Mouse (Mus musculus): ENCODE measurements around the gene Egln2. TPM values are rescaled to one million over a fixed set of nuclear protein-coding genes. Genes with fewer than 3 reads are reported as not detected.

Egln2 gene
- total RNA-seq, 1 experiment = 53.4 TPM

DNA sequence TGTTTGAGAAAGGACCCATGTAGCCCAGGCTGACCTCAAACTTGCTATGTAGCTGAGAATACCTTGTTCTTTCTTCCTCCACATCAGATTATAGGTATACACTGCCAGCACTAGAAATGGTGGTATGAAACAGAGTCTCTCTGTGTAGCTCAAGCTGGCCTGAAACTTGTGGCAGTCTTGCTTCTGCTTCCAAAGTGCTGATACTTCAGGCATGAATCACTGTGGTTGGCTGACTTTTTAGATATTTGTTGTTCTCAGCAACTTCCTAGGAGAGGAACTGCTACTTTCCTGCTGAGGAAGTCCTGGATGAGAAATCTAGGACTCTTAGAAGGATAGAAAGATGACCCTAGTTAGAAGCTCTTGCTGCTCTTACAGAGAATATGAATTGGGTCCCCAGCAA is 31.8 kb upstream of the Egln2 start:
- Histone ChIP-seq H3K9ac (ENCODE audit: insufficient read depth, low read depth, low read length, poor library complexity, severe bottlenecking) (no peak overlapping the region), H3K4me1 (ENCODE audit: control insufficient read depth in 2 of 2, insufficient read depth in 2 of 2, low read length in 2 of 2, poor library complexity in 1 of 2) (peaks cover 5 to 15% of the 10 kb centered on the region in 2 experiments), H3K36me3 (ENCODE audit: control insufficient read depth, insufficient read depth, low read length, poor library complexity, severe bottlenecking) (peaks cover 34% of the 10 kb centered on the region), H3K4me3 (ENCODE audit: insufficient read depth in 1 of 2, low read depth in 1 of 2, low read length in 2 of 2, poor library complexity in 1 of 2, severe bottlenecking in 1 of 2) (no peak overlapping the region), H3K27ac (ENCODE audit: insufficient read depth, low read depth, low read length, poor library complexity, severe bottlenecking) (peak overlapping the region; percentile 36; the same call in 1 of the 2 replicates), H3K9me3 (ENCODE audit: control insufficient read depth, insufficient read depth, low read depth, low read length) (no peaks in the 10 kb centered on the region)
- in situ Hi-C loops (cut with MboI; ENCODE audit: low sequenced_read_pairs in 2 of 2, unreplicated experiment in 2 of 2) = no loop called here
- DNase-seq (ENCODE audit: low read depth, low spot score) = no peak
- TF ChIP-seq ZC3H11A (IDR thresholded peaks at IDR 0.05; ENCODE audit: borderline replicate concordance, low read depth, low read length) (no peak), HCFC1 (IDR thresholded peaks at IDR 0.05; ENCODE audit: borderline replicate concordance, insufficient read depth, low read length) (no peak), ZNF384 (IDR thresholded peaks at IDR 0.05; ENCODE audit: low read depth, low read length) (no peak), MAFK (IDR thresholded peaks at IDR 0.05; ENCODE audit: insufficient read depth, low read depth, low read length) (no peak), CHD2 (IDR thresholded peaks at IDR 0.05; ENCODE audit: low read depth, low read length) (no peak)

- Histone ChIP-seq H3K36me3 (ENCODE audit: control insufficient read depth, insufficient read depth, low read length, poor library complexity, severe bottlenecking) (peaks cover 35% of the 10 kb centered on the region), H3K9me3 (ENCODE audit: control insufficient read depth, insufficient read depth, low read depth, low read length) (no peaks in the 10 kb centered on the region), H3K4me1 (ENCODE audit: control insufficient read depth in 2 of 2, insufficient read depth in 2 of 2, low read length in 2 of 2, poor library complexity in 1 of 2) (peaks cover 3 to 14% of the 10 kb centered on the region in 2 experiments; a peak in 3 of 4 replicates), H3K9ac (ENCODE audit: insufficient read depth, low read depth, low read length, poor library complexity, severe bottlenecking) (peak overlapping the region; percentile 88), H3K27ac (ENCODE audit: insufficient read depth, low read depth, low read length, poor library complexity, severe bottlenecking) (peak overlapping the region; percentile 54), H3K4me3 (ENCODE audit: insufficient read depth in 1 of 2, low read depth in 1 of 2, low read length in 2 of 2, poor library complexity in 1 of 2, severe bottlenecking in 1 of 2) (peak overlapping the region; percentile 22 to 60)
- no peak for TF ChIP-seq ZNF384 (IDR thresholded peaks at IDR 0.05; ENCODE audit: low read depth, low read length)
- TF ChIP-seq CHD2 (IDR thresholded peaks at IDR 0.05; ENCODE audit: low read depth, low read length) = no peak
- no peak for TF ChIP-seq ZC3H11A (IDR thresholded peaks at IDR 0.05; ENCODE audit: borderline replicate concordance, low read depth, low read length)
- no peak for TF ChIP-seq MAFK (IDR thresholded peaks at IDR 0.05; ENCODE audit: insufficient read depth, low read depth, low read length)
- TF ChIP-seq HCFC1 (IDR thresholded peaks at IDR 0.05; ENCODE audit: borderline replicate concordance, insufficient read depth, low read length) = no peak
- DNase-seq (ENCODE audit: low read depth, low spot score) = no peak
- in situ Hi-C loops (cut with MboI; ENCODE audit: low sequenced_read_pairs in 2 of 2, unreplicated experiment in 2 of 2) = no loop called here
Observed at GRCm38 (mm10) chr7:27197634-27198033, 31.0 kb upstream of the Egln2 start.

DNA sequence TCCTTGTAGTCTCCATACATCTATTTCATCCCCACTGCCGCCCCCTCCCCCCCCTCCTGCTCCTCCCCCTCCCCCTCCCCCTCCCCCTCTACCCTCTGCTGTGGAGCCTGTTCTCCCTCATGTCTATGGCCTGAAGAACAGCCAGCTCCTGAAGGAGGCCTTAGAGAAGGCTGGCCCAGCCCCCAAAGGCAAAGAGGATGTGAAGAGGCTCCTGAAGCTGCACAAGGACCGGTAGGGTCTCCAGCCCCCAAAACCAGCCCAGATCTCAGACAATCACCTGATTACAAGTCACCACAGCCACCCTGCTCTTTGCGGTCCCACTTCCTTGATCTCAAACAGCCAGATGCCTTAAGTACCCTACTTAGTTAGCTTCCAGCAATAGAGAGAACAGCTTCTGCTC is 30.5 kb upstream of the Egln2 start:
- peak overlapping the region; percentile 83 for H3K27ac ChIP-seq (ENCODE audit: insufficient read depth, low read depth, low read length, poor library complexity, severe bottlenecking)
- H3K36me3 ChIP-seq (ENCODE audit: control insufficient read depth, insufficient read depth, low read length, poor library complexity, severe bottlenecking) = peaks cover 36% of the 10 kb centered on the region

DNA sequence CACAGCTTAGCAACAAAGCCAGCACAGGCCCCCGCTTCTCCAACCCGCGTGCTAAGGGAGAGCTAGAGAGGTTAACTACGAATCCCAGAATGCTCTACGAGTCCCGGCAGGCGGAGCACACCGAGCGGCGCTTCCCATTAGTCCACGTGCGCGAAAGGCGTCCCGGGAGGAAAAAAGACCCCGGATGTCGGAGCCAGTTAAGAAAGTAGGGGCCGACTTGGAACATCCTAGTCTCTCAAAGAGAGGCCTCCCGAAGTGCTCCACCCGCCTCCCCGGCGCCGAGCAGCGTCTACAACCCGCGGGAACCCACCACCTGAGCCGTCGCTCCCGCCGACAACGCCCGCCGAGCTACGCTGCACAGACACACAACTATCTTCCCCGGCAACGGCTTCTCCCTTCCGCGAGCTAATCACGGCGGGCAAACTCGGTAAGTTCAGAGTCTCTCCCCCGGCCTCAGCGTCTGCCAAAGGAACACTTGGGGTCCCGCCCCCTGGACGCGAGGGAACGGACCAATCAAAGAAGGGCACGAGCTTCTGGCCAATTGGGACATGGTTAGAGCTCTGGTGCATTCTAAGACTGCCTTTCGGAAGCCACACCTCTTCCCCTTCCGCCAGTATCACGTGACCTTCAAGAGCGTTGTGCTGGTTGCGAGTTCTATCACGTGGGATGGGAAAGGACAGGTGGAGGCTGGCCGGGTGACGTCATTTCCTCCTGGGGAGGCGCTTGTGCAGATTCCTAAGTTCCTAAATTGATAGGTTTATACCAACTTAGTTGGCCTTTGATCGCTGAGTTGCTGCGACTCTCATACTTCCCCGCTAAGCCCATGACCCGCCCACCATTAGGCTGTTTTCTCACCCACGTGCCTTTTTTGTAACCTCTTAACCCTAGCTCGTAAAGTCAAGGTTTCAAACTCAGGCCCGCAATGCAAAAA is 29.3 kb upstream of the Egln2 start, which contains the start of the genes BC024978 and Snrpa:
Gene BC024978, plus strand, starts transcription at position 101 of the 931 bp plus-strand sequence.
Gene Snrpa, minus strand, starts transcription at position 591 of the 931 bp plus-strand sequence.
- H3K36me3 ChIP-seq (ENCODE audit: control insufficient read depth, insufficient read depth, low read length, poor library complexity, severe bottlenecking) = peaks cover 40% of the 10 kb centered on the region
- in situ Hi-C loops (cut with MboI; ENCODE audit: low sequenced_read_pairs in 2 of 2, unreplicated experiment in 2 of 2) = no loop called here

More for the DNA sequence above, 30.5 kb upstream of the Egln2 start:
- TF ChIP-seq ZNF384 (IDR thresholded peaks at IDR 0.05; ENCODE audit: low read depth, low read length) (no peak), ZC3H11A (IDR thresholded peaks at IDR 0.05; ENCODE audit: borderline replicate concordance, low read depth, low read length) (no peak), MAFK (IDR thresholded peaks at IDR 0.05; ENCODE audit: insufficient read depth, low read depth, low read length) (no peak), HCFC1 (IDR thresholded peaks at IDR 0.05; ENCODE audit: borderline replicate concordance, insufficient read depth, low read length) (no peak), CHD2 (IDR thresholded peaks at IDR 0.05; ENCODE audit: low read depth, low read length) (no peak)
- in situ Hi-C loops (cut with MboI; ENCODE audit: low sequenced_read_pairs in 2 of 2, unreplicated experiment in 2 of 2) = no loop called here
- no peak for DNase-seq (ENCODE audit: low read depth, low spot score)
- Histone ChIP-seq H3K9me3 (ENCODE audit: control insufficient read depth, insufficient read depth, low read depth, low read length) (no peaks in the 10 kb centered on the region), H3K4me3 (ENCODE audit: insufficient read depth in 1 of 2, low read depth in 1 of 2, low read length in 2 of 2, poor library complexity in 1 of 2, severe bottlenecking in 1 of 2) (peak overlapping the region; percentile 60), H3K9ac (ENCODE audit: insufficient read depth, low read depth, low read length, poor library complexity, severe bottlenecking) (peak overlapping the region; percentile 88), H3K4me1 (ENCODE audit: control insufficient read depth in 2 of 2, insufficient read depth in 2 of 2, low read length in 2 of 2, poor library complexity in 1 of 2) (peaks cover 3 to 12% of the 10 kb centered on the region in 2 experiments; a peak in 3 of 4 replicates)

More for the DNA sequence above, 29.3 kb upstream of the Egln2 start, which contains the start of the genes BC024978 and Snrpa:
- Histone ChIP-seq H3K27ac (ENCODE audit: insufficient read depth, low read depth, low read length, poor library complexity, severe bottlenecking) (peak within 1 kb of the TSS; percentile 99), H3K9ac (ENCODE audit: insufficient read depth, low read depth, low read length, poor library complexity, severe bottlenecking) (peak within 1 kb of the TSS; percentile 97), H3K4me3 (ENCODE audit: insufficient read depth in 1 of 2, low read depth in 1 of 2, low read length in 2 of 2, poor library complexity in 1 of 2, severe bottlenecking in 1 of 2) (peak within 1 kb of the TSS; percentile 94 to 100), H3K4me1 (ENCODE audit: control insufficient read depth in 2 of 2, insufficient read depth in 2 of 2, low read length in 2 of 2, poor library complexity in 1 of 2) (peaks cover 4 to 12% of the 10 kb centered on the region in 2 experiments), H3K9me3 (ENCODE audit: control insufficient read depth, insufficient read depth, low read depth, low read length) (no peaks in the 10 kb centered on the region)
- TF ChIP-seq CHD2 (IDR thresholded peaks at IDR 0.05; ENCODE audit: low read depth, low read length) (no peak), ZC3H11A (IDR thresholded peaks at IDR 0.05; ENCODE audit: borderline replicate concordance, low read depth, low read length) (no peak), HCFC1 (IDR thresholded peaks at IDR 0.05; ENCODE audit: borderline replicate concordance, insufficient read depth, low read length) (peak; percentile 89)
- peak; percentile 99 for DNase-seq (ENCODE audit: low read depth, low spot score)
